Mouse (Mus musculus) heart, adult 2 months (tissue): ENCODE measurements around the gene Mpped2.

ENCODE experiments used
- CTCF ChIP-seq: fragments of 200-600 bp; IDR thresholded peaks from 2 replicates; pipeline ENCODE4 v1.8.1; 2022; ENCODE audit warnings: antibody characterized with exemption, mild to moderate bottlenecking, moderate library complexity
- EP300 ChIP-seq: fragments of 200-500 bp; IDR thresholded peaks from 2 replicates; pipeline ENCODE4 v1.6.1; 2011; ENCODE audit warnings: low read depth, low read length, control low read depth; ENCODE audit not compliant: insufficient read depth
- POLR2A ChIP-seq: fragments of 200-500 bp; IDR thresholded peaks from 2 replicates; pipeline ENCODE4 v1.6.1; 2011; ENCODE audit warnings: mild to moderate bottlenecking, low read depth, low read length, control low read depth; ENCODE audit not compliant: insufficient read depth

GRCm38 (mm10) chr2:106719434-106719833, 26.4 kb downstream of the Mpped2 start:
- TF ChIP-seq CTCF (no peak), POLR2A (no peak), EP300 (no peak)
